Mouse (Mus musculus): Measurements from ENCODE around the gene Pnpla8. TPM values are rescaled to one million over a fixed set of nuclear protein-coding genes. Genes with fewer than 3 reads are reported as not detected.
"Not testable (repeated sequence)": the region's sequence is repeated elsewhere in the genome, so short reads cannot be mapped to it uniquely, and the experiment has no call there.

The Pnpla8 gene
- total RNA-seq (2017): 44.8 to 55.6 TPM (median 51.6 TPM) in 3 replicates

- not testable (repeated sequence) for ATAC-seq (replicated peaks; ENCODE audit: insufficient number of reproducible peaks, low FRiP score, low TSS enrichment, poor library complexity, severe bottlenecking)
Measured at GRCm38 (mm10) chr12:44221070-44221469, at the start of gene Pnpla8. Gene Pnpla8, plus strand, starts transcription at chr12:44221370.

- no peak for ATAC-seq (replicated peaks; ENCODE audit: insufficient number of reproducible peaks, low FRiP score, low TSS enrichment, poor library complexity, severe bottlenecking)
Measured at GRCm38 (mm10) chr12:44176331-44177037, 44.7 kb upstream of the Pnpla8 start.

GRCm38 (mm10) chr12:44177038-44177355, 44.2 kb upstream of the Pnpla8 start:
- no peak for ATAC-seq (replicated peaks; ENCODE audit: insufficient number of reproducible peaks, low FRiP score, low TSS enrichment, poor library complexity, severe bottlenecking)

- ATAC-seq (replicated peaks; ENCODE audit: insufficient number of reproducible peaks, low FRiP score, low TSS enrichment, poor library complexity, severe bottlenecking): no peak
Measured at GRCm38 (mm10) chr12:44181081-44181982, 39.8 kb upstream of the Pnpla8 start.

- no peak for ATAC-seq (replicated peaks; ENCODE audit: insufficient number of reproducible peaks, low FRiP score, low TSS enrichment, poor library complexity, severe bottlenecking)
Measured at GRCm38 (mm10) chr12:44197873-44198525, 23.2 kb upstream of the Pnpla8 start.

- ATAC-seq (replicated peaks; ENCODE audit: insufficient number of reproducible peaks, low FRiP score, low TSS enrichment, poor library complexity, severe bottlenecking): no peak
Measured at GRCm38 (mm10) chr12:44209141-44209823, 11.9 kb upstream of the Pnpla8 start.

GRCm38 (mm10) chr12:44209824-44210752, 11.1 kb upstream of the Pnpla8 start, which contains the start of gene Dnajb9:
Gene Dnajb9, minus strand, starts transcription at chr12:44210326.
- ATAC-seq (replicated peaks; ENCODE audit: insufficient number of reproducible peaks, low FRiP score, low TSS enrichment, poor library complexity, severe bottlenecking): peak; percentile 99

GRCm38 (mm10) chr12:44211555-44211954, 9.6 kb upstream of the Pnpla8 start:
- no peak for ATAC-seq (replicated peaks; ENCODE audit: insufficient number of reproducible peaks, low FRiP score, low TSS enrichment, poor library complexity, severe bottlenecking)

- ATAC-seq (replicated peaks; ENCODE audit: insufficient number of reproducible peaks, low FRiP score, low TSS enrichment, poor library complexity, severe bottlenecking): no peak
Measured at GRCm38 (mm10) chr12:44221651-44222356, 634 bp downstream of the Pnpla8 start.

- no peak for ATAC-seq (replicated peaks; ENCODE audit: insufficient number of reproducible peaks, low FRiP score, low TSS enrichment, poor library complexity, severe bottlenecking)
Measured at GRCm38 (mm10) chr12:44223044-44223443, 1.9 kb downstream of the Pnpla8 start.

GRCm38 (mm10) chr12:44224650-44225049, 3.5 kb downstream of the Pnpla8 start:
- no peak for ATAC-seq (replicated peaks; ENCODE audit: insufficient number of reproducible peaks, low FRiP score, low TSS enrichment, poor library complexity, severe bottlenecking)

- ATAC-seq (replicated peaks; ENCODE audit: insufficient number of reproducible peaks, low FRiP score, low TSS enrichment, poor library complexity, severe bottlenecking): no peak
Measured at GRCm38 (mm10) chr12:44241090-44241489, 19.9 kb downstream of the Pnpla8 start.

GRCm38 (mm10) chr12:44242407-44242806, 21.2 kb downstream of the Pnpla8 start:
- ATAC-seq (replicated peaks; ENCODE audit: insufficient number of reproducible peaks, low FRiP score, low TSS enrichment, poor library complexity, severe bottlenecking): 0 out of 2 replicates have a peak, but pooled peaks have one; percentile 9

GRCm38 (mm10) chr12:44245739-44246138, 24.6 kb downstream of the Pnpla8 start:
- ATAC-seq (replicated peaks; ENCODE audit: insufficient number of reproducible peaks, low FRiP score, low TSS enrichment, poor library complexity, severe bottlenecking): no peak

- ATAC-seq (replicated peaks; ENCODE audit: insufficient number of reproducible peaks, low FRiP score, low TSS enrichment, poor library complexity, severe bottlenecking): no peak
Measured at GRCm38 (mm10) chr12:44248309-44248977, 27.3 kb downstream of the Pnpla8 start.

GRCm38 (mm10) chr12:44262612-44263011, 41.4 kb downstream of the Pnpla8 start:
- no peak for ATAC-seq (replicated peaks; ENCODE audit: insufficient number of reproducible peaks, low FRiP score, low TSS enrichment, poor library complexity, severe bottlenecking)

- 0 out of 2 replicates have a peak, but pooled peaks have one; percentile 5 for ATAC-seq (replicated peaks; ENCODE audit: insufficient number of reproducible peaks, low FRiP score, low TSS enrichment, poor library complexity, severe bottlenecking)
Measured at GRCm38 (mm10) chr12:44265651-44266050, 44.5 kb downstream of the Pnpla8 start.

All from monocyte, adult 5-6 weeks (primary cell).